Mouse (Mus musculus) neural tube, embryonic 13.5 days (tissue): ENCODE results near the gene Sppl2b. TPM values are rescaled to one million over a fixed set of nuclear protein-coding genes. Genes with fewer than 3 reads are reported as not detected.
A peak's percentile ranks its signal among the peaks of the same experiment; 100 is the strongest.

Source experiments
- ATAC-seq: fragments of 200-750 bp; cut with Nextera tagmentation; 2 replicates; pipeline ENCODE4 v1.8.0; 2017; ENCODE audit warnings: low read depth, mild to moderate bottlenecking, moderate TSS enrichment, moderate library complexity
- H3K27ac ChIP-seq: fragments of 300-500 bp; sonication (generic); replicated peaks from 2 replicates; pipeline ENCODE4 v1.5.1; 2015; ENCODE audit warnings: moderate library complexity, mild to moderate bottlenecking, inconsistent platforms
- H3K27me3 ChIP-seq: fragments of 300-500 bp; sonication (generic); 2 replicates; pipeline ENCODE4 v1.6.1; 2015; ENCODE audit warnings: mild to moderate bottlenecking, inconsistent platforms
- H3K36me3 ChIP-seq: fragments of 300-500 bp; sonication (generic); 2 replicates; pipeline ENCODE4 v1.6.1; 2015; ENCODE audit warnings: mild to moderate bottlenecking, inconsistent platforms
- H3K4me1 ChIP-seq: fragments of 300-500 bp; sonication (generic); replicated peaks from 2 replicates; pipeline ENCODE4 v1.6.1; 2015; ENCODE audit warnings: inconsistent platforms
- H3K4me2 ChIP-seq: fragments of 300-500 bp; sonication (generic); 2 replicates; pipeline ENCODE4 v1.6.1; 2015; ENCODE audit warnings: inconsistent platforms, mild to moderate bottlenecking, moderate library complexity
- H3K4me3 ChIP-seq: fragments of 300-500 bp; sonication (generic); 2 replicates; pipeline ENCODE4 v1.5.1; 2015; ENCODE audit warnings: mild to moderate bottlenecking, inconsistent platforms
- H3K9ac ChIP-seq: fragments of 300-500 bp; sonication (generic); 2 replicates; pipeline ENCODE4 v1.6.1; 2015; ENCODE audit warnings: moderate library complexity, mild to moderate bottlenecking, inconsistent platforms
- H3K9me3 ChIP-seq: fragments of 300-500 bp; sonication (generic); 2 replicates; pipeline ENCODE4 v1.6.1; 2016; ENCODE audit warnings: inconsistent platforms
- WGBS: fragments of 180-500 bp; shearing (Covaris S2); methylation state at CpG from one replicate; pipeline ENCODE4 v1.1.7; 2015; 5-methylcytosine and 5-hydroxymethylcytosine counted together
- polyA plus RNA-seq: library from polyadenylated mRNA; unstranded; fragments of >200 nt; fragmentation: Nextera tagmentation; extraction: Ambion mirVana; gene quantifications from 2 replicates; pipeline ENCODE4 v1.2.1, GENCODE M21; 2015

Gene Sppl2b
- polyA plus RNA-seq, 1 experiment from 2014 or later: 66.2 TPM

GRCm38 (mm10) chr10:80895697-80896096, 40.6 kb downstream of the Sppl2b start:
- H3K4me3 ChIP-seq: no peak overlapping the region
- ATAC-seq: no peak
- 86% methylated on average over 6 of the region's 6 CpGs for WGBS
- H3K4me1 ChIP-seq: peaks cover 25% of the 10 kb centered on the region
- no peaks in the 10 kb centered on the region for H3K27me3 ChIP-seq
- peaks cover 16% of the 10 kb centered on the region for H3K36me3 ChIP-seq
- H3K27ac ChIP-seq: no peak overlapping the region
- H3K4me2 ChIP-seq: no peak overlapping the region
- no peak overlapping the region for H3K9ac ChIP-seq
- no peaks in the 10 kb centered on the region for H3K9me3 ChIP-seq

- Histone ChIP-seq H3K9me3 (no peaks in the 10 kb centered on the region), H3K4me3 (no peak overlapping the region), H3K4me1 (peaks cover 30% of the 10 kb centered on the region), H3K4me2 (no peak overlapping the region), H3K36me3 (peaks cover 17% of the 10 kb centered on the region), H3K9ac (no peak overlapping the region), H3K27me3 (no peaks in the 10 kb centered on the region), H3K27ac (no peak overlapping the region)
- ATAC-seq: no peak
- WGBS: 71% methylated on average over 24 of the region's 24 CpGs
Measured at GRCm38 (mm10) chr10:80896581-80897485, 41.8 kb downstream of the Sppl2b start.

GRCm38 (mm10) chr10:80897861-80898510, 42.9 kb downstream of the Sppl2b start:
- Histone ChIP-seq H3K27ac (no peak overlapping the region), H3K9ac (peak overlapping the region; percentile 18; the same call in 1 of the 2 replicates), H3K9me3 (no peaks in the 10 kb centered on the region), H3K36me3 (peaks cover 28% of the 10 kb centered on the region), H3K4me3 (no peak overlapping the region), H3K4me1 (peaks cover 30% of the 10 kb centered on the region), H3K4me2 (peak overlapping the region; percentile 31), H3K27me3 (no peaks in the 10 kb centered on the region)
- 39% methylated on average over 41 of the region's 41 CpGs for WGBS
- no peak for ATAC-seq

GRCm38 (mm10) chr10:80899074-80899473, 44.0 kb downstream of the Sppl2b start:
- Histone ChIP-seq H3K4me3 (0 out of 2 replicates have a peak overlapping the region, but pooled peaks have one; percentile 92), H3K27ac (no peak overlapping the region), H3K9ac (peak overlapping the region; percentile 91; the same call in 1 of the 2 replicates), H3K4me1 (peaks cover 30% of the 10 kb centered on the region), H3K4me2 (peak overlapping the region; percentile 98), H3K27me3 (no peaks in the 10 kb centered on the region), H3K9me3 (no peaks in the 10 kb centered on the region), H3K36me3 (peaks cover 38% of the 10 kb centered on the region)
- no peak for ATAC-seq
- 90% methylated on average over 8 of the region's 8 CpGs for WGBS

- WGBS: 14% methylated on average over 25 of the region's 25 CpGs
Measured at GRCm38 (mm10) chr10:80899591-80900317, 44.7 kb downstream of the Sppl2b start.

GRCm38 (mm10) chr10:80900318-80901247, 45.5 kb downstream of the Sppl2b start, which contains the start of gene Timm13:
Gene Timm13 (minus strand): TSS chr10:80900969.
- WGBS: under 1% methylated on average over 72 of the region's 72 CpGs
- peaks cover 54% of the 10 kb centered on the region for H3K36me3 ChIP-seq
- peak within 1 kb of the TSS; percentile 94 for H3K27ac ChIP-seq
- no peaks in the 10 kb centered on the region for H3K27me3 ChIP-seq
- peaks cover 30% of the 10 kb centered on the region for H3K4me1 ChIP-seq
- peak within 1 kb of the TSS; percentile 91 for H3K9ac ChIP-seq
- no peaks in the 10 kb centered on the region for H3K9me3 ChIP-seq
- H3K4me3 ChIP-seq: peak within 1 kb of the TSS; percentile 92
- peak within 1 kb of the TSS; percentile 98 for H3K4me2 ChIP-seq
- peak; percentile 95 for ATAC-seq

More at GRCm38 (mm10) chr10:80899591-80900317, 44.7 kb downstream of the Sppl2b start:
- Histone ChIP-seq H3K27me3 (no peaks in the 10 kb centered on the region), H3K9me3 (no peaks in the 10 kb centered on the region), H3K4me1 (peaks cover 30% of the 10 kb centered on the region), H3K36me3 (peaks cover 45% of the 10 kb centered on the region), H3K9ac (peak overlapping the region; percentile 91), H3K27ac (peak overlapping the region; percentile 94), H3K4me3 (peak overlapping the region; percentile 92), H3K4me2 (peak overlapping the region; percentile 98)
- ATAC-seq: peak; percentile 1; the same call in 1 of the 2 replicates

GRCm38 (mm10) chr10:80901409-80902272, 46.6 kb downstream of the Sppl2b start:
- no peak for ATAC-seq
- peak overlapping the region; percentile 92 for H3K4me3 ChIP-seq
- H3K9ac ChIP-seq: peak overlapping the region; percentile 47
- peaks cover 64% of the 10 kb centered on the region for H3K36me3 ChIP-seq
- H3K4me1 ChIP-seq: peaks cover 30% of the 10 kb centered on the region
- no peaks in the 10 kb centered on the region for H3K27me3 ChIP-seq
- H3K4me2 ChIP-seq: peak overlapping the region; percentile 46
- no peaks in the 10 kb centered on the region for H3K9me3 ChIP-seq
- 88% methylated on average over 19 of the region's 19 CpGs for WGBS
- H3K27ac ChIP-seq: peak overlapping the region; percentile 56

- Histone ChIP-seq H3K27me3 (no peaks in the 10 kb centered on the region), H3K4me3 (no peak overlapping the region), H3K9ac (no peak overlapping the region), H3K27ac (no peak overlapping the region), H3K4me1 (peaks cover 30% of the 10 kb centered on the region), H3K4me2 (no peak overlapping the region), H3K36me3 (peaks cover 69% of the 10 kb centered on the region), H3K9me3 (no peaks in the 10 kb centered on the region)
- 93% methylated on average over 9 of the region's 9 CpGs for whole genome bisulfite sequencing
- ATAC-seq: no peak
Measured at GRCm38 (mm10) chr10:80902273-80902940, 47.3 kb downstream of the Sppl2b start.

GRCm38 (mm10) chr10:80903282-80903681, 48.2 kb downstream of the Sppl2b start:
- Histone ChIP-seq H3K4me1 (peaks cover 22% of the 10 kb centered on the region), H3K9me3 (no peaks in the 10 kb centered on the region), H3K9ac (no peak overlapping the region), H3K36me3 (peaks cover 72% of the 10 kb centered on the region), H3K27ac (no peak overlapping the region), H3K27me3 (no peaks in the 10 kb centered on the region), H3K4me2 (no peak overlapping the region), H3K4me3 (no peak overlapping the region)
- 90% methylated on average over 10 of the region's 10 CpGs for whole genome bisulfite sequencing
- ATAC-seq: no peak
